Mouse (Mus musculus) small intestine, adult 2 months (tissue): ENCODE measurements around the gene Mnd1.

Experiments used
- CTCF ChIP-seq: fragments of 200-500 bp; IDR thresholded peaks from 2 replicates; pipeline ENCODE4 v1.5.1; 2012; ENCODE audit warnings: low read depth, mild to moderate bottlenecking, control low read depth, inconsistent platforms, low read length, moderate library complexity, mixed read lengths; ENCODE audit not compliant: insufficient replicate concordance, insufficient read length; ENCODE audit errors: extremely low read depth
- POLR2A ChIP-seq: fragments of 200-500 bp; IDR thresholded peaks from 2 replicates; pipeline ENCODE4 v1.6.1; 2012; ENCODE audit warnings: low read depth, mild to moderate bottlenecking, control low read depth, inconsistent platforms, low read length, moderate library complexity

- TF ChIP-seq CTCF (no peak), POLR2A (no peak)
These were observed 115.0 kb downstream of the Mnd1 start for GRCm38 (mm10) chr3:84040476-84041082.
